Mouse (Mus musculus) kidney, embryonic 15.5 days (tissue): Measurements from ENCODE around the gene Rbpj. TPM values are rescaled to one million over a fixed set of nuclear protein-coding genes. Genes with fewer than 3 reads are reported as not detected.
A peak's percentile ranks its signal among the peaks of the same experiment; 100 is the strongest.

Experiments used
- ATAC-seq: fragments of 200-750 bp; cut with Nextera tagmentation; replicated peaks from 2 replicates; pipeline ENCODE4 v1.8.0; 2017; ENCODE audit warnings: moderate TSS enrichment; ENCODE audit not compliant: low FRiP score
- H3K27ac ChIP-seq: fragments of 300-500 bp; sonication (generic); 2 replicates; pipeline ENCODE4 v1.5.1; 2015; ENCODE audit warnings: mild to moderate bottlenecking, inconsistent platforms
- H3K27me3 ChIP-seq: fragments of 300-500 bp; sonication (generic); 2 replicates; pipeline ENCODE4 v1.6.1; 2015; ENCODE audit warnings: inconsistent platforms
- H3K36me3 ChIP-seq: fragments of 300-500 bp; sonication (generic); 2 replicates; pipeline ENCODE4 v1.6.1; 2015; ENCODE audit warnings: inconsistent platforms
- H3K4me1 ChIP-seq: fragments of 300-500 bp; sonication (generic); 2 replicates; pipeline ENCODE4 v1.6.1; 2015; ENCODE audit warnings: inconsistent platforms
- H3K4me2 ChIP-seq: fragments of 300-500 bp; sonication (generic); 2 replicates; pipeline ENCODE4 v1.6.1; 2015; ENCODE audit warnings: moderate library complexity, mild to moderate bottlenecking, inconsistent platforms
- H3K4me3 ChIP-seq: fragments of 300-500 bp; sonication (generic); replicated peaks from 2 replicates; pipeline ENCODE4 v1.5.1; 2015; ENCODE audit warnings: mild to moderate bottlenecking, inconsistent platforms
- H3K9ac ChIP-seq: fragments of 300-500 bp; sonication (generic); 2 replicates; pipeline ENCODE4 v1.6.1; 2015; ENCODE audit warnings: mild to moderate bottlenecking, inconsistent platforms
- H3K9me3 ChIP-seq: fragments of 300-500 bp; sonication (generic); replicated peaks from 2 replicates; pipeline ENCODE4 v1.6.1; 2016; ENCODE audit warnings: inconsistent platforms
- WGBS: fragments of 180-500 bp; shearing (Covaris S2); methylation state at CpG from one replicate; pipeline ENCODE4 v1.1.7; 2015; ENCODE audit warnings: mixed read lengths; 5-methylcytosine and 5-hydroxymethylcytosine counted together
- polyA plus RNA-seq: library from polyadenylated mRNA; unstranded; fragments of >200 nt; fragmentation: Nextera tagmentation; extraction: Ambion mirVana; gene quantifications from 2 replicates; pipeline ENCODE4 v1.2.1, GENCODE M21; 2015

Rbpj gene
- polyA plus RNA-seq, 1 experiment from 2014 or later: 36.7 TPM

- Histone ChIP-seq H3K4me2 (no peak overlapping the region), H3K27me3 (no peaks in the 10 kb centered on the region), H3K36me3 (no peaks in the 10 kb centered on the region), H3K9ac (no peak overlapping the region), H3K27ac (no peak overlapping the region), H3K4me1 (peaks cover 8% of the 10 kb centered on the region; the same call in 1 of the 2 replicates), H3K4me3 (no peak overlapping the region), H3K9me3 (no peaks in the 10 kb centered on the region)
- WGBS: 89% methylated on average over 8 of the region's 8 CpGs
- ATAC-seq: no peak
These were observed 14.1 kb upstream of the Rbpj start for GRCm38 (mm10) chr5:53451829-53452228.

GRCm38 (mm10) chr5:53452920-53453319 is 13.0 kb upstream of the Rbpj start:
- 0 out of 2 replicates have a peak, but pooled peaks have one; percentile 36 for ATAC-seq
- H3K9ac ChIP-seq: no peak overlapping the region
- no peak overlapping the region for H3K27ac ChIP-seq
- H3K4me2 ChIP-seq: no peak overlapping the region
- H3K36me3 ChIP-seq: no peaks in the 10 kb centered on the region
- no peaks in the 10 kb centered on the region for H3K27me3 ChIP-seq
- peaks cover 8% of the 10 kb centered on the region; the same call in 1 of the 2 replicates for H3K4me1 ChIP-seq
- 51% methylated on average over 3 of the region's 3 CpGs for whole genome bisulfite sequencing
- H3K4me3 ChIP-seq: no peak overlapping the region
- no peaks in the 10 kb centered on the region for H3K9me3 ChIP-seq

DNA sequence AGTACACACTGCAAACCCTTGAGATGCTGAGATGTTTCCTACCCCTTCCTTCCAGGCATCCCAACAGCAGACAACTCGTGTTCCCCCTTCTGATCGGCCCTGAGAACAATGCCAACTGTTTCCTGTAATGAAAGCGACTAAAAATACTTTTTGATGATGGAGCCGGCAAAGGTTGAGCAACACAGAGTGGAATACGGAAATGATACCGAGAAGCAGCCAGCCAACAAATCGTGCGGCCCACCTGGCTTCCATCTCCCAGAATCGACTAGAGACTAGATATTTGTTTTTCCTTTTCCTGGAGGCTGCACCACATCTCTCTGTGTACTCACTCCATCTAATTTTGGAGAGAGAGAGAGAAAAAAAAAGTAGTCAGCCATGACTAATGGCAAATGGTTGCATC is 11.2 kb upstream of the Rbpj start:
- Histone ChIP-seq H3K36me3 (no peaks in the 10 kb centered on the region), H3K27me3 (no peaks in the 10 kb centered on the region), H3K4me2 (no peak overlapping the region), H3K4me1 (peaks cover 8% of the 10 kb centered on the region; the same call in 1 of the 2 replicates), H3K27ac (no peak overlapping the region), H3K4me3 (no peak overlapping the region), H3K9ac (no peak overlapping the region), H3K9me3 (no peaks in the 10 kb centered on the region)
- ATAC-seq: no peak
- WGBS: 80% methylated on average over 9 of the region's 9 CpGs

- no peak for ATAC-seq
- Histone ChIP-seq H3K36me3 (no peaks in the 10 kb centered on the region), H3K9ac (no peak overlapping the region), H3K27ac (no peak overlapping the region), H3K4me2 (no peak overlapping the region), H3K27me3 (no peaks in the 10 kb centered on the region), H3K4me3 (no peak overlapping the region), H3K4me1 (peaks cover 8% of the 10 kb centered on the region; the same call in 1 of the 2 replicates), H3K9me3 (no peaks in the 10 kb centered on the region)
- 86% methylated on average over 5 of the region's 5 CpGs for WGBS
These were observed 10.5 kb upstream of the Rbpj start for GRCm38 (mm10) chr5:53455459-53455858.

GRCm38 (mm10) chr5:53460196-53460595 is 5.8 kb upstream of the Rbpj start:
- no peak for ATAC-seq
- 79% methylated on average over 5 of the region's 5 CpGs for WGBS
- Histone ChIP-seq H3K4me2 (no peak overlapping the region), H3K9me3 (no peaks in the 10 kb centered on the region), H3K27me3 (no peaks in the 10 kb centered on the region), H3K27ac (no peak overlapping the region), H3K9ac (no peak overlapping the region), H3K4me1 (peaks cover 8% of the 10 kb centered on the region; the same call in 1 of the 2 replicates), H3K36me3 (no peaks in the 10 kb centered on the region), H3K4me3 (no peak overlapping the region)

GRCm38 (mm10) chr5:53463098-53464018 is 2.6 kb upstream of the Rbpj start:
- H3K9me3 ChIP-seq: no peaks in the 10 kb centered on the region
- peaks cover 11% of the 10 kb centered on the region; the same call in 1 of the 2 replicates for H3K4me1 ChIP-seq
- H3K4me2 ChIP-seq: no peak overlapping the region
- peak; percentile 65 for ATAC-seq
- no peaks in the 10 kb centered on the region for H3K36me3 ChIP-seq
- 62% methylated on average over 11 of the region's 11 CpGs for WGBS
- 0 out of 2 replicates have a peak overlapping the region, but pooled peaks have one; percentile 22 for H3K27ac ChIP-seq
- no peaks in the 10 kb centered on the region for H3K27me3 ChIP-seq
- no peak overlapping the region for H3K9ac ChIP-seq
- no peak overlapping the region for H3K4me3 ChIP-seq

- Histone ChIP-seq H3K27ac (no peak overlapping the region), H3K27me3 (no peaks in the 10 kb centered on the region), H3K9ac (no peak overlapping the region), H3K9me3 (no peaks in the 10 kb centered on the region), H3K4me2 (no peak overlapping the region), H3K4me1 (peaks cover 32% of the 10 kb centered on the region), H3K36me3 (no peaks in the 10 kb centered on the region), H3K4me3 (no peak overlapping the region)
- ATAC-seq: no peak
- 74% methylated on average over 16 of the region's 16 CpGs for WGBS
These were observed 726 bp downstream of the Rbpj start for GRCm38 (mm10) chr5:53466422-53467333.

- no peak overlapping the region for H3K4me2 ChIP-seq
- no peak overlapping the region for H3K27ac ChIP-seq
- no peak overlapping the region for H3K4me3 ChIP-seq
- peaks cover 36% of the 10 kb centered on the region for H3K4me1 ChIP-seq
- WGBS: 79% methylated on average over 9 of the region's 9 CpGs
- no peaks in the 10 kb centered on the region for H3K9me3 ChIP-seq
- no peak for ATAC-seq
- no peaks in the 10 kb centered on the region for H3K36me3 ChIP-seq
- no peak overlapping the region for H3K9ac ChIP-seq
- no peaks in the 10 kb centered on the region for H3K27me3 ChIP-seq
These were observed 1.6 kb downstream of the Rbpj start for GRCm38 (mm10) chr5:53467602-53468001.

GRCm38 (mm10) chr5:53468366-53468765 is 2.4 kb downstream of the Rbpj start:
- H3K36me3 ChIP-seq: no peaks in the 10 kb centered on the region
- H3K4me1 ChIP-seq: peaks cover 37% of the 10 kb centered on the region
- H3K27ac ChIP-seq: no peak overlapping the region
- ATAC-seq: no peak
- no peak overlapping the region for H3K9ac ChIP-seq
- no peaks in the 10 kb centered on the region for H3K9me3 ChIP-seq
- H3K4me3 ChIP-seq: no peak overlapping the region
- H3K27me3 ChIP-seq: no peaks in the 10 kb centered on the region
- no peak overlapping the region for H3K4me2 ChIP-seq
- WGBS: 58% methylated on average over 8 of the region's 8 CpGs

DNA sequence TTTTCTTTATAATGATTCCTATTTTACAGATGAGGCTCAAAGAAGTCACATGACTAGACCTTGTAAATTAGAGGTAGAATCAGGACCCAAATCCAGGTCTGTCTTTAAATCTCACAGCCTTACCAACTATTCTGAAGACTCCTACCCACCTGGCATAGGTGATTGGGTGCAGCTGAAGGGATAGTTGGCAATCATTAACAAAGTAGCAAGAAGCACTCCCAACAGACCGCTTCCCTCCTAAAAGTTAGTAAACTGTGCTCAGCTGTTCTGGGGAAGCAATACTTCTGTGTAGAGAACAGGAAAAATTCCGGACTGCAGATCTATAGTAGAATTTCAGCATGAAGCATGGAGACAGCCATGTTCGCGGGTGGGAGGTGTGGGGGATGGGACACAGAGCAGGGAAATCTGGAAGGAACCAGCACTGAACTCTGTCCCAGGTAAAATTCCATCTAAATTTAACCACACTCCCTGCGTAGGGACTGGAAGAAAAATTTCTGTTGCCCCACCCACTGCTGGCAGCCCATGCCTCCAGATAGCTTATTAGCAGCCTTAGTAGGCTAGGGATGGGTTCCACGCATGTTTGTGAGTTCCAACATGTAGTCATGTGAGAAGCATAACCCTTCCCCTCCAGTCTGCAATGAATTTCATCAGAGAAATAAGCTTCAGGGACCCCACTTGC is 3.3 kb downstream of the Rbpj start:
- no peaks in the 10 kb centered on the region for H3K36me3 ChIP-seq
- peaks cover 38% of the 10 kb centered on the region for H3K4me1 ChIP-seq
- H3K4me2 ChIP-seq: peak overlapping the region; percentile 29; the same call in 1 of the 2 replicates
- no peaks in the 10 kb centered on the region for H3K27me3 ChIP-seq
- no peak overlapping the region for H3K4me3 ChIP-seq
- 71% methylated on average over 6 of the region's 6 CpGs for WGBS
- no peak overlapping the region for H3K9ac ChIP-seq
- peak; percentile 46; the same call in 1 of the 2 replicates for ATAC-seq
- H3K27ac ChIP-seq: peak overlapping the region; percentile 59
- H3K9me3 ChIP-seq: no peaks in the 10 kb centered on the region

- Histone ChIP-seq H3K27me3 (no peaks in the 10 kb centered on the region), H3K4me2 (peak overlapping the region; percentile 29; the same call in 1 of the 2 replicates), H3K4me3 (no peak overlapping the region), H3K4me1 (peaks cover 36% of the 10 kb centered on the region), H3K9ac (no peak overlapping the region), H3K36me3 (no peaks in the 10 kb centered on the region), H3K9me3 (no peaks in the 10 kb centered on the region), H3K27ac (peak overlapping the region; percentile 59)
- 65% methylated on average over 9 of the region's 9 CpGs for WGBS
- no peak for ATAC-seq
These were observed 3.8 kb downstream of the Rbpj start for GRCm38 (mm10) chr5:53469777-53470131.
